Mouse (Mus musculus): ENCODE data around the gene Ccdc42. TPM values are rescaled to one million over a fixed set of nuclear protein-coding genes. Genes with fewer than 3 reads are reported as not detected.

Ccdc42 gene
- polyA plus RNA-seq, 1 experiment from 2014 or later, result 3.8 TPM

DNA sequence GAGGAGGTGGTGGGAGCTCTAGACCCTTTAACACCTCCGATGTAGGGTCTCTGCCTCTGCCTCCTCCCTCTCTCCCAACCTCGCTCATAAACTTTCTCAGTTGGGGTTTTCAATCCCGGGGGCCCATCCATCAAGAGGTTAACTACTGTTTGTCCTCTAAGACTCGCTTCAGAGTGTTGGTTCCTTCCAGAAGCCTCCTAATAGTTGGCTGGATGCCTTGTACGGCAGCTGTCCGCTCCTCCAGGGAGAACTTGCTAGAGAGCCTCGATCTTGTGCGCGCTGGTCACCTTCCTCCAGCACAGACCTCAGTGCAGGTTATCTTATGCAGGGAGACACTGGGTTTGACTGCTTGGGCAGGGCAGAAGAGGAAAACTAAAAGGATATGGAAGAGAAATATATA lies 35.9 kb downstream of the Ccdc42 start:
- peak overlapping the region; percentile 93 for H3K27ac ChIP-seq
- H3K9ac ChIP-seq, result no peak overlapping the region
- no peaks in the 10 kb centered on the region for H3K27me3 ChIP-seq
- peak overlapping the region; percentile 63 for H3K4me2 ChIP-seq
- H3K4me3 ChIP-seq (replicated peaks), result no peak overlapping the region
- WGBS, result 46% methylated on average over 9 of the region's 9 CpGs
- H3K36me3 ChIP-seq, result no peaks in the 10 kb centered on the region
- H3K9me3 ChIP-seq (replicated peaks), result no peaks in the 10 kb centered on the region
- 0 out of 2 replicates have a peak, but pooled peaks have one; percentile 14 for ATAC-seq (replicated peaks; ENCODE audit: low FRiP score)
- H3K4me1 ChIP-seq, result peaks cover 29% of the 10 kb centered on the region

DNA sequence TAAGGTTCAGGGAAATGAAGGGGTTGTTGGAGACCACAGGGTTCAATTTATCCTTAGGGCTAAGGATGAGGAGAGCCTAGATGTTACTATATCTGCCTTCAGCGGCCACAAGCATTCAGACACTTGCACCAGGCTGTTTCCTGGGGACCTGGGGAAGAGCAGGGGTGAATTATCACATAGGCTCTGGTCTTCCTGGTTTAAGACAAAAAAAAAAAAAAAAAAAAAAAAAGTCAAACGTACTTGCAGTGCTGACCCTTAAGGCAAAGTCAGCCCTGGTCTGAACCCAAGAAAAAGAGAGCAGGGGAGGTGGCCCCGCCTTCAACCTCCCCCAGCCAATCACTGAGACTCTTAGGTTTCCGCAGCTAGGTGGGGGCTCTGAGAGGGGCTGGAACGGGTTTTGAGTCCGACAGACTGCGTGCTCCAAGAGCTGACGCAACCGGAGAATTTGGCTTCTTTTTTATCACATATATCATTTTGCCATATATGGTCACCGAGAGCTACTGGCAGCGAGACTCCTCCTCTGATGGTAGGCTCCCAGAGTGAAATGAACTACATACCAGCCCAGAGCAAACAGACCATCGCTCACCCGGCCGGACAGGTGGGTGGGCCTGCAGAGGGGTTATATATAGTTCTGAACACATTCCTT lies 36.5 kb downstream of the Ccdc42 start:
- Histone ChIP-seq H3K9me3 (replicated peaks) (no peaks in the 10 kb centered on the region), H3K27ac (peak overlapping the region; percentile 93), H3K36me3 (no peaks in the 10 kb centered on the region), H3K4me2 (peak overlapping the region; percentile 63), H3K4me1 (peaks cover 29% of the 10 kb centered on the region), H3K27me3 (no peaks in the 10 kb centered on the region), H3K4me3 (replicated peaks) (peak overlapping the region; percentile 39), H3K9ac (0 out of 2 replicates have a peak overlapping the region, but pooled peaks have one; percentile 7)
- 3% methylated on average over 14 of the region's 14 CpGs for WGBS
- peak; percentile 93 for ATAC-seq (replicated peaks; ENCODE audit: low FRiP score)

DNA sequence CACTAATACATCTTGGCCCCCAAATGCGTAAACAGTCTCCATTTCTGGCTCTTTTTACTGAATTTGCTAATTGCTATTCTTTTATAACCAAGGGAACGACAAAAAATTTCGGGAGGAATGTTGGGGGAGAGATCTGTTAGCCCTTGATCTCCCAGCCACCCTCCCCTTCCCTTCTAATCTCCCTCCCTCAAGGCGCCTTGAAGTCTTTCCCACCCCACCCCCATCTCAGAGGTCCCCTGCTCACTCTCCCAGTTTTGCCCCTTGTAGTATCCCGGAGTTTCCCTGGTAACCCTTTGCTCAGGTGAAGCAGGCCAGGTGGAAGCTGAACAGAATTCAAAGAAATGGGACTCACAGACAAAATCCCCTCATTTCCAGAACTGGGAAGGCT lies 37.0 kb downstream of the Ccdc42 start:
- peak overlapping the region; percentile 63 for H3K4me2 ChIP-seq
- peak overlapping the region; percentile 39 for H3K4me3 ChIP-seq (replicated peaks)
- WGBS, result 5% methylated on average over 5 of the region's 5 CpGs
- no peaks in the 10 kb centered on the region for H3K36me3 ChIP-seq
- peaks cover 29% of the 10 kb centered on the region for H3K4me1 ChIP-seq
- no peaks in the 10 kb centered on the region for H3K27me3 ChIP-seq
- H3K27ac ChIP-seq, result peak overlapping the region; percentile 93
- H3K9ac ChIP-seq, result no peak overlapping the region
- no peaks in the 10 kb centered on the region for H3K9me3 ChIP-seq (replicated peaks)
- peak; percentile 72 for ATAC-seq (replicated peaks; ENCODE audit: low FRiP score)

DNA sequence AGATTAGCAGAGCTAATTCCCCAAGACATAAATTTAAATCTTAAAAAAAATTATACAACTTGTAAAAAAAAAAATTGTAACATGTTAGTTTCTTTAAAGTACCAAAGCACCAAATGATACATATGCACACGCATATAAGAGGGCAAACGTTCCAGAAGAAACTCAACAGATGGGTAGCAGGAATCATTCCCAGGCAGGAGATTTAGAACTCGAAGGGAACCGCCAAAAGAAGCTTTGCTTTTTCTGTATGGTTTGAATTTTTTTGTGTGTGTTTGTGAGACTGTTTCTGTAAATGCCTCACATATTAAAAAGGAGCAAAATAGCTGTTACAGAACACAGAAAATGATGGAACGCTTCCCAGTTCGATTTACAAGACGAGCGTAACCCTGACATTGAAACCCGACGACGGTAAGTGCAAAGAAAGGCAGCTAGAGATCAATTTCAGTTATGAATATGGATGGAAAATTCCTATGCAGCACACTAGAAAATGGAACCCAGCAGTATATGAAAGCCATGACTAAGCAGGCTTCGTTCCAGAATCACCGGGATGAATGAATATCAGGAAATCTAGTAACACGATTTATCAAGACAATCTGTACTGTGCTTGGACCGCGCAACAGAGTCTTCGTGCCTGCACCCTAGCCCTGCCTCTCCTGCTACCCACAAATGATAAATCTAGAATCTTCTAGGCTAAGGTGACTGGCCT lies 44.9 kb downstream of the Ccdc42 start:
- WGBS, result 72% methylated on average over 17 of the region's 17 CpGs

DNA sequence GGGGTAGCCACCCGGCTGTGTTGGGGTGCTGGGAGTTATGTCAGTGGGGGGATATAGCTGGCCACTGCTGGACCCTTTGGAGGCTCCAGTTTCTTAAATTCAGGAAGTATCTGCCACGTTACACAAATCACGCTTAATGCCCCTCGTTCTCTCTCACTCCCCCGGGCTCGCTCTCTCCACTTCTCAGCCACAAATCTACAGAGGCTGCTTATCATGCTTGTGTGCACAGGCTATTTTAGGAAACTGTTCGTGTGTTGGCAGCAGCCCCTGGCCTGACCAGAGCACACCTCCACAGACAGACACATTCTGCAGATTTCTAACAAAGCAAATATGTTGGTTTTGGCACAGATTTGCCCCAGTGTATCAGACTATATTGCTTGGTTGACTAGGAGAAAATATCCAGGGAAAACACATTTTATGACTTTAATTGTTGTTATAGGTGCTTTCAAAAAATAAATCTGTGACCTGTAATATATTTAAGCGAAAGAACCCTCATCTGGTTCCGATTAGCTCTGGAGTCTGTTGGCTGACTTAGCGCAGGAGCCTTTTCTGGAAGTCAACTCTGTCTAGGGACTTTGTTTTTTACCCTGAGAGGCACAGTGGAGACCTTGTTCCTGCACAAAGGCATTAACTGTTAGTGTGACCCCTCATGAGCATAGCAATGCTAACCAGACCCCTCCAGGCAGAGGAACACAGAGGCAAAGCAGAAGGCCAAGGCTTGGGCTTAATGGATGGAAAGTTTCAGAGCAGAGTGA lies 51.2 kb downstream of the Ccdc42 start:
- H3K27me3 ChIP-seq, result no peaks in the 10 kb centered on the region
- ATAC-seq (replicated peaks; ENCODE audit: low FRiP score), result peak; percentile 88
- WGBS, result 11% methylated on average over 10 of the region's 10 CpGs
- no peaks in the 10 kb centered on the region for H3K9me3 ChIP-seq (replicated peaks)
- H3K4me1 ChIP-seq, result peaks cover 37% of the 10 kb centered on the region
- H3K9ac ChIP-seq, result no peak overlapping the region
- H3K4me2 ChIP-seq, result peak overlapping the region; percentile 46
- no peaks in the 10 kb centered on the region for H3K36me3 ChIP-seq
- no peak overlapping the region for H3K4me3 ChIP-seq (replicated peaks)
- peak overlapping the region; percentile 80 for H3K27ac ChIP-seq

More for the DNA sequence above, 44.9 kb downstream of the Ccdc42 start:
- Histone ChIP-seq H3K9me3 (replicated peaks) (no peaks in the 10 kb centered on the region), H3K27ac (no peak overlapping the region), H3K27me3 (no peaks in the 10 kb centered on the region), H3K4me3 (replicated peaks) (no peak overlapping the region), H3K4me1 (peaks cover 15% of the 10 kb centered on the region), H3K4me2 (no peak overlapping the region), H3K36me3 (no peaks in the 10 kb centered on the region), H3K9ac (no peak overlapping the region)
- ATAC-seq (replicated peaks; ENCODE audit: low FRiP score), result no peak

DNA sequence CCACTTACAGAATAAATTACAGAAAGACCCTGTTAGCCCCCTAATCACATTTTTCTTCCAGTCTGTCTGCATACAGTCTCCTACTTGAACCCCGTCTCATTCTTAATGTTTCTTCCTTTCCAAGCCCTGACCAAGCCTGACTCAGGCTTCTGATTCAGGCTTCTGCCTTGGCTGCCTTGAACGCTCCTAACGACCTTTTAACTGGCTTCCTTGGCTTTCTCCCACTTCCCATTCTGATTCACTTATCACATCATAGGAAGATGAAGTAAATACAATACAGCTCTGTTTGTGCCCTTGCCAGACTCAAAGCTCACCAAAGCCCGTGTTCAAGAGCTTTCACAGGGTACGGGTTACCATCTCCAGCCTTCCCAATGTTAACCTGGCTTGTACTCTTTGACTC lies 54.5 kb downstream of the Ccdc42 start:
- H3K36me3 ChIP-seq, result no peaks in the 10 kb centered on the region
- H3K4me3 ChIP-seq (replicated peaks), result no peak overlapping the region
- WGBS, result 83% methylated on average over 5 of the region's 5 CpGs
- H3K27ac ChIP-seq, result no peak overlapping the region
- H3K27me3 ChIP-seq, result no peaks in the 10 kb centered on the region
- H3K9ac ChIP-seq, result no peak overlapping the region
- no peak overlapping the region for H3K4me2 ChIP-seq
- ATAC-seq (replicated peaks; ENCODE audit: low FRiP score), result no peak
- H3K9me3 ChIP-seq (replicated peaks), result no peaks in the 10 kb centered on the region
- peaks cover 41% of the 10 kb centered on the region for H3K4me1 ChIP-seq

DNA sequence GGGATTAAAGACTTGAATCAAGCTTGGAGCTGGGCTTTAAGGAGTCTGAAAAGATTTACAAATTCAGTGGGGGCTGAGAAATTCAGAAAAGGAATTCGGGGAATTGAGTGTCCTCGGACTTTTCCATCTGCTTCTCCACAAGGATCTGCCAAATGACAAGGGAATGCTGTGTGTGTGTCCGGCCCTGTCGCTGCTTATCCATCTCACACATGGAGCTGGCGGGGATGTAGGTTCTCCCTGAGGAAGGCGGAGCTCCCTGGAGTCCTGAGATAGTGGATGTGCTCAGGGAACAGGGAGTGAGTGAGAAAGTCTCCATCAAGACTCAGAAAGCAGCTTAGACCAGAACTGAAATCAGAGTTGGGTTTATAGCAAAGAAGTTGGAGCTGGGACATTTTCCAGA lies 58.0 kb downstream of the Ccdc42 start:
- Histone ChIP-seq H3K4me3 (replicated peaks) (no peak overlapping the region), H3K9me3 (replicated peaks) (no peaks in the 10 kb centered on the region), H3K27me3 (no peaks in the 10 kb centered on the region), H3K4me1 (peaks cover 32% of the 10 kb centered on the region), H3K4me2 (no peak overlapping the region), H3K27ac (peak overlapping the region; percentile 39; the same call in 1 of the 2 replicates), H3K9ac (no peak overlapping the region), H3K36me3 (no peaks in the 10 kb centered on the region)
- WGBS, result 66% methylated on average over 6 of the region's 6 CpGs
- ATAC-seq (replicated peaks; ENCODE audit: low FRiP score), result no peak

Other genes with a start within 250 kb of the Ccdc42 start
- 16.5 and 16.9 TPM in 2 replicates for gene Ntn1, start 186.2 kb upstream of the Ccdc42 start, polyA plus RNA-seq (2015; fragmentation: Nextera tagmentation; extraction: Ambion mirVana)
- 0.57 and 0.68 TPM in 2 replicates for gene Pik3r5, start 154.9 kb upstream of the Ccdc42 start, polyA plus RNA-seq (2015; fragmentation: Nextera tagmentation; extraction: Ambion mirVana)
- 4.4 and 5.6 TPM in 2 replicates for gene Pik3r6, start 84.0 kb upstream of the Ccdc42 start, polyA plus RNA-seq (2015; fragmentation: Nextera tagmentation; extraction: Ambion mirVana)
- 2.1 TPM in 2 replicates for gene Mfsd6l, start 30.8 kb upstream of the Ccdc42 start, polyA plus RNA-seq (2015; fragmentation: Nextera tagmentation; extraction: Ambion mirVana)
- gene Myh10, start 104.5 kb downstream of the Ccdc42 start, polyA plus RNA-seq (2015; fragmentation: Nextera tagmentation; extraction: Ambion mirVana), result 130 and 137 TPM in 2 replicates